Comparison of ENCODE assay signal across 26 mouse cellular contexts in the genomic region with DNA sequence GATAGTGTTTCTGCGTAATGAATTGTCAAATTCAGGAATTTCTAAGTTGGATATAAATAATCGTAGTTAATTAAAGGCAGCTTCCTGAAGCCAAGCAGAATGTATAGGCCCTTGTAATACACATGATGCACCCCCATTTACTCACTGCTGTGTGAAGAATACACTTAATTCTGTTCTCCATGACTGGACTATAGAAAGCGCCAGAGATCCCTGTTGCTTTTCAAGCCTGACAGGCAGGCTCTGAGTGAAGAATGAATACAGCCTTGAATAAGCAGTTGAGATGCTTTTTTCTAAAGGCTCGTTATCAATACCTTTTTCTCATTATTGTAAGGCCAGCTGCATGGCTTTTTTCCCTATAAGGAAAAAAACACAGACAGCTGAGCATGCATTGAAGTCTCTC. TPM values are rescaled to one million over a fixed set of nuclear protein-coding genes. Genes with fewer than 3 reads are reported as not detected.
A peak's percentile ranks its signal among the peaks of the same experiment; 100 is the strongest.
DNase-seq lines count a peak whose midpoint lies in the region; ATAC-seq and TF ChIP-seq lines count a peak whose summit lies in the region.
"Had no signal": no experiment of that assay in that cellular context is flagged by ENCODE, and none has a peak within 500 bp of the region (broad histone marks: within the 10 kb centered on the region; RNA-seq: fewer than 3 reads in every experiment).

No protein-coding gene starts in this region.

- H3K36me3 ChIP-seq in hindbrain, embryonic 12.5 days, result peaks cover 33% of the 10 kb centered on the region
- H3K36me3 ChIP-seq in hindbrain, embryonic 16.5 days (ENCODE audit: control insufficient read depth, insufficient read depth, low read length), result peaks cover 8% of the 10 kb centered on the region
- peaks cover 4% of the 10 kb centered on the region for H3K36me3 ChIP-seq in midbrain, postnatal 0 days (ENCODE audit: insufficient read depth, low read length)

- H3K4me1 ChIP-seq in hindbrain, embryonic 12.5 days, result peaks cover 9% of the 10 kb centered on the region; the same call in 1 of the 2 replicates
- H3K4me1 ChIP-seq in hindbrain, embryonic 16.5 days (ENCODE audit: control insufficient read depth, insufficient read depth, low read depth, low read length), result no peaks in the 10 kb centered on the region
- no peaks in the 10 kb centered on the region for H3K4me1 ChIP-seq in midbrain, postnatal 0 days (ENCODE audit: insufficient read depth, low read length)
- H3K4me1 ChIP-seq: heart, embryonic 12.5 days; limb, embryonic 13.5 days; megakaryocyte, embryonic 14.5 days had no signal

- ATAC-seq in hindbrain, embryonic 12.5 days (ENCODE audit: low FRiP score), result peak; percentile 50
- ATAC-seq in hindbrain, embryonic 16.5 days, result no peak
- no peak for ATAC-seq in midbrain, postnatal 0 days (ENCODE audit: low FRiP score)
- ATAC-seq: intestine, postnatal 0 days had no signal

- peak; percentile 34 for DNase-seq in embryo, embryonic 11 days
- DNase-seq in embryo, embryonic 9.5 days (ENCODE audit: extremely low spot score), result no peak
- DNase-seq in retina, postnatal 1 day, result peak; percentile 18
- no peak for DNase-seq in retina, embryonic 14.5 days (ENCODE audit: low spot score)
- DNase-seq in midbrain, postnatal 0 days (ENCODE audit: low spot score), result peak; percentile 47
- no peak for DNase-seq in lung, postnatal 36 days
- DNase-seq: adrenal gland, postnatal 10 days; cerebellum, postnatal 10 days; gastrocnemius, postnatal 25 days; heart, adult 18-20 months; heart, postnatal 10 days; kidney, postnatal 25 days; lung, embryonic 14.5 days; right cerebral cortex, postnatal 14 days; thymus, adult 2 months; thymus, postnatal 4 days had no signal

- no peak for TF ChIP-seq CTCF in midbrain, postnatal 0 days (IDR thresholded peaks at IDR 0.05)

- H3K27me3 ChIP-seq in hindbrain, embryonic 12.5 days, result no peaks in the 10 kb centered on the region
- H3K27me3 ChIP-seq in hindbrain, embryonic 16.5 days (replicated peaks; ENCODE audit: control insufficient read depth, insufficient read depth, low read length), result no peaks in the 10 kb centered on the region
- H3K27me3 ChIP-seq in midbrain, postnatal 0 days (ENCODE audit: insufficient read depth, low read length), result no peaks in the 10 kb centered on the region
- H3K27me3 ChIP-seq: heart, embryonic 12.5 days; limb, embryonic 13.5 days; megakaryocyte, embryonic 14.5 days; neural tube, embryonic 13.5 days had no signal

- no peak overlapping the region for H3K27ac ChIP-seq in hindbrain, embryonic 12.5 days
- no peak overlapping the region for H3K27ac ChIP-seq in hindbrain, embryonic 16.5 days (ENCODE audit: low read depth, low read length)
- peak overlapping the region; percentile 47; the same call in 1 of the 2 replicates for H3K27ac ChIP-seq in midbrain, postnatal 0 days (ENCODE audit: low read depth, low read length)
- H3K27ac ChIP-seq: limb, embryonic 13.5 days; liver, embryonic 14.5 days; stomach, postnatal 0 days had no signal

- no peak overlapping the region for H3K9ac ChIP-seq in hindbrain, embryonic 12.5 days
- H3K9ac ChIP-seq in hindbrain, embryonic 16.5 days (ENCODE audit: low read depth, low read length), result no peak overlapping the region
- H3K9ac ChIP-seq in midbrain, postnatal 0 days (replicated peaks; ENCODE audit: low read length, poor library complexity, severe bottlenecking), result no peak overlapping the region
- H3K9ac ChIP-seq: heart, embryonic 12.5 days; limb, embryonic 13.5 days; liver, embryonic 14.5 days; lung, embryonic 14.5 days; neural tube, embryonic 13.5 days had no signal

- H3K4me2 ChIP-seq in hindbrain, embryonic 12.5 days (replicated peaks), result no peak overlapping the region
- H3K4me2 ChIP-seq in hindbrain, embryonic 16.5 days (ENCODE audit: low read length), result no peak overlapping the region
- no peak overlapping the region for H3K4me2 ChIP-seq in midbrain, postnatal 0 days (ENCODE audit: low read depth, low read length, poor library complexity, severe bottlenecking)
- H3K4me2 ChIP-seq: heart, embryonic 12.5 days; limb, embryonic 13.5 days; lung, embryonic 14.5 days; neural tube, embryonic 13.5 days had no signal

- no peaks in the 10 kb centered on the region for H3K9me3 ChIP-seq in hindbrain, embryonic 12.5 days (replicated peaks)
- H3K9me3 ChIP-seq in hindbrain, embryonic 16.5 days (ENCODE audit: control insufficient read depth, low read length), result no peaks in the 10 kb centered on the region
- H3K9me3 ChIP-seq in midbrain, postnatal 0 days (ENCODE audit: low read length), result no peaks in the 10 kb centered on the region
- H3K9me3 ChIP-seq: heart, embryonic 12.5 days; limb, embryonic 13.5 days; neural tube, embryonic 13.5 days had no signal

- H3K4me3 ChIP-seq in hindbrain, embryonic 12.5 days, result no peak overlapping the region
- no peak overlapping the region for H3K4me3 ChIP-seq in hindbrain, embryonic 16.5 days (ENCODE audit: low read length)
- no peak overlapping the region for H3K4me3 ChIP-seq in midbrain, postnatal 0 days (ENCODE audit: low read depth, low read length)
- H3K4me3 ChIP-seq: heart, embryonic 12.5 days; limb, embryonic 13.5 days; megakaryocyte, embryonic 14.5 days; myocyte; neural tube, embryonic 13.5 days had no signal

- 47% methylated on average over 4 of the region's 4 CpGs for WGBS in hindbrain, embryonic 12.5 days
- WGBS in hindbrain, embryonic 16.5 days, result 36% methylated on average over 4 of the region's 4 CpGs
- WGBS in midbrain, postnatal 0 days, result 34% methylated on average over 4 of the region's 4 CpGs

RNA-seq across cellular contexts. Expression of a gene that starts 59.4 kb away (rescaled TPM):
- polyA plus RNA-seq in hindbrain, embryonic 12.5 days (2016; fragmentation: Nextera tagmentation; extraction: Ambion mirVana), result 70.5 and 77.3 TPM in 2 replicates
- polyA plus RNA-seq in hindbrain, embryonic 16.5 days (2015; fragmentation: Nextera tagmentation; extraction: Ambion mirVana), result 98.1 and 123 TPM in 2 replicates
- 28.4 and 30.4 TPM in 2 replicates for total RNA-seq in midbrain, postnatal 0 days (2014; rRNA removed)
- 150 and 155 TPM in 2 replicates for polyA plus RNA-seq in midbrain, postnatal 0 days (2015; fragmentation: Nextera tagmentation; extraction: Ambion mirVana)

RNA-seq across cellular contexts. Expression of a gene that starts 59.6 kb away (rescaled TPM):
- polyA plus RNA-seq in hindbrain, embryonic 12.5 days (2016; fragmentation: Nextera tagmentation; extraction: Ambion mirVana), result 32.1 and 32.4 TPM in 2 replicates
- 18.8 and 22.1 TPM in 2 replicates for polyA plus RNA-seq in hindbrain, embryonic 16.5 days (2015; fragmentation: Nextera tagmentation; extraction: Ambion mirVana)
- total RNA-seq in midbrain, postnatal 0 days (2014; rRNA removed), result 19.8 and 20.0 TPM in 2 replicates
- polyA plus RNA-seq in midbrain, postnatal 0 days (2015; fragmentation: Nextera tagmentation; extraction: Ambion mirVana), result 12.7 and 13.7 TPM in 2 replicates

Comparison
In these comparisons a context has a peak if more than half of its experiments do, and no peak if none do; other contexts are left out.
1. DNase-seq: peak in embryo, embryonic 11 days (single experiment), retina, postnatal 1 day (single experiment) and midbrain, postnatal 0 days (single experiment); none in embryo, embryonic 9.5 days (single experiment), retina, embryonic 14.5 days (single experiment) and lung, postnatal 36 days (single experiment).